Mouse (Mus musculus) neural tube, embryonic 10.5 days (tissue): Measurements from ENCODE around the gene Shkbp1.

Experiments
- DNase-seq: peaks from one replicate; pipeline ENCODE4 v3.0.0-alpha.2; 2017; ENCODE audit warnings: low spot score; ENCODE audit errors: extremely low spot score

Shkbp1 gene

DNA sequence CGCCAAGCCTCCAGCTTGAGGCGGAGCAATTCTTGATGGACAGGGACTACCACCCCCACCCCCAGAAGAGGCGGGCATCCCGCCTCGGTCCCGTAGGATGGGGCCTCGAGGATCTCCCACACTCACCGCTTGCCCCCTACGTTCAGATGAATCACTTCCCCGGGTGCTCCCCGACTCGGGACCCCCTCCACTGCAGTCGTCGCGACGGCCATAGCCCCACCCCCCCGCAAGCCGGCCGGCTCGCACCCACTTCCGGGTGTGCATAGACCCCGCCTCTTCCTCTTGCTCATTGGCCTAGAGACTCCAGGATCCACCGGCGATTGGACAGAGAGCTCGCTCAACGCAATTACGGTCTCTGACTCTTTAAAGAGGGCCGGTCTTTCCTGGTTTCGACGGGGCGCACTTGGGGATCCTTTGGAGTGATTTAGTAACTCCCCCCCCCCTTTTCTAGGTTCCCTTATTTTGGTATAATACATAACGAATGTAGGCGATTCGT, at the start of gene Shkbp1:
TSS of gene Shkbp1 (minus strand) at position 275 of the 496 bp plus-strand sequence.
- DNase-seq, result peak; percentile 87

DNA sequence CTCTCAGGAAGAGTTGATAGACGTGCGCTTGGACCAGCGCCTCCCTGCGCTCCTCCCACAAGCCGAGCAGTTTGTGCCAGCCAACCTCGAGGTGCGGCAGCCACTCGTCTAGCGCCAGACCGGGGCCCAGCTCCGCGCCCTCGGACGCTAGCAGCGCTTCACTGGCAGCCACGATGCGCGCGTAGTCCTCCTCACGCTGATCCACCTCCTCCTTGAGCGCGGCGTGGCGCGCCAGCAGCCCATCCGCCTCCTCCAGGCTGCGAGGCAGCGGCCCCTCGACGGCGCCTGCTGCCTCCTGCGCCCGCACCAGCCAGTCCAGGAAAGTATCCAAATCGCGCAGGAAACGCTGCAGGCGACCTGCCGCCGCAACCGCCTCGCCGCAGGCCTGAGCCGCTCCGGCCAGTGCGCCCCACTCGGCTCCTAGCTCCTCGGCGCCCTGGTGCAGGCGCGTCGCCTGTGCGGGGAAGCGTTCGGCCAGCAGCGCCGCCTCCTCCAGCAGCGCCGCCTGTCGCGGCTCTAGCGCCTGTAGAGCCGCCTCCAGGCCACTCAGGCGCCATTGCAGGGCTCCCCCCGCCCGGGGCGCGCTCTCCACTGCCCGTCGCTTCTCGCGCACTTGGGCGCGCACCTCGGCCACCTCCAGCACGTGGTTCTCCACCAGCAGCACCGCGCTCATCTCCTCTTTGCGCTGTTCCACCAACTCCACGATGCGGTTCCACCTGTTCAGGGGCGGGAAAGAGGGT, 48.6 kb upstream of the Shkbp1 start:
- no peak for DNase-seq

DNA sequence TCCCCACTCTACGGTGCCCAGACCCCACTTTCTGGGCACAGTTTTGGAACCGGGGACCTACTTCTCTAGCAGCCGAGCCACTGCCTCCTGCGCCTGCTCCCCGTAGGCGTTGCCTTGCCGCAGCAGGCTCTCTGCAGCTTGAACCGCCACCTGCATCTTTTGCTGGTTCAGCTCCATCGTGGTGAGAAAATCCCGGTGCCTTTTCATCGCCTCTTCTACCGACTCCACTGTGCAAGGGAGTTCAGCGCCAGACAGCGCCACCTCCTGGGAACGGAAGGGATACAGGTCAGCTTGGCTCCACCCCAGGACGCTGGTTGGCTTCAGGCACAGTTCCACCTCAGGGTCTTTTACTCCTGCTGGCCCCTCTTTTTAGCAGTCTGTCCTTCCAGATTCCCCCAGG, 46.9 kb upstream of the Shkbp1 start:
- peak; percentile 61 for DNase-seq

DNA sequence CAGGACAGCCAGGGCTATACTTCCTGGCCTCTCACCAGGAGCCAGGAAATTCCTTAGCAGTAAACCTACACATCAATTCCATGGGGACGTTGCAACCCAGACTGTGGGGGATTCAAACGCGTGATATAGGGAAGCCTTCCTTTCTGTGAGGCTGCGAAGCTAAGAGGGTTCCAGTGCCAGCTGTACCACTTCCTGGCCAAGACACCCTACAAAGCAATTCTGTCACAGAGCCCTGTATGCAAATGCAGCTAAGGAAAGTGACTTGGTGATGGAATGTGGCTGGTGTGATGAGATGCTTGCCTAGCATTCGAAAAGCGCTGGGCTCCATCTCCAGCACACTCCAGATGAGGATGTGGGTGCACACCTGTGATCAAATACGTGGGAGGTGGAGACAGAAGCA, 44.7 kb upstream of the Shkbp1 start:
- no peak for DNase-seq

DNA sequence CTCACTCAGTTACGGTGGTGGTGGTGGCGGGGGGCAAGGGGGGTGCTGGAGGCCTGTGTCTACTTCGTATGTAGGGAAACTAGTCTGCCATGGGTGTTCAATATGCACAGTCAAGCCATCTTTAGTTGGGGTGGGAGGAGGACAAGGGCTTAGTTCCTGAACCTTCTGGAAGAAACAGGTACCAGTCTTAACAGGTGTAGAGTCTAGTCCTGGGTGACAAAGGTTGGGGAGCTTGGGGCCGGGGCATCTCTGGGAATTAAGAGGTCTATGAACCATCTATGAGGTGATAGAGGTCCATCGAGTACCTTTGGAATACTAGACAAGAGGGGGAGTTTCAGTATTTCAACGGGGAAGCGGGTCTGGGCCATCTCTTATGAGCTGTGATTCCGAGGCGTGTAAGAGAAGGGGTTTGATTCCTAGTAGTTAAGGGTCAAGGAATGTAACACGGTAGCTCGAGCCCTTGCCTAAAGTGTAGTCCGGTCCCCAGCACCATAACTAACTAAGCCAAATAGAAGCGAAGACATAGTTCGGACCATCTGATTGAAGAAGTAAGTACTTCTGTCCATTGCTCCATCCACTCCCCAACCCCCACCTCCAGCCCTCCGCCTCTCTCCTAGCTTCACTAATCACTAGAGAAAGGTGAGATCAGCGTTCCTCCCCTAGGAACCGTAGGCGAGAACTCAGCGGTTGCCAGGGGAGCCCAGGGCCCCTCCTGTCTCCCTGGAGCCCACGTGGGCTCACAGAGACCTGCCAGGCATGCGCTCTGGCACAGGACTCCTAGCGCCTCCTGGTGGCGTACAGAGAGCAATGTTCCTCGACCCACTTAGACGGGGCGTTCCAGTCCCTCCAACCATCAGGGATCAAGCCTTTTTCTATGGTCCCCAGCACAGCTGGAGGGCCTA, 41.5 kb upstream of the Shkbp1 start:
- DNase-seq, result no peak

DNA sequence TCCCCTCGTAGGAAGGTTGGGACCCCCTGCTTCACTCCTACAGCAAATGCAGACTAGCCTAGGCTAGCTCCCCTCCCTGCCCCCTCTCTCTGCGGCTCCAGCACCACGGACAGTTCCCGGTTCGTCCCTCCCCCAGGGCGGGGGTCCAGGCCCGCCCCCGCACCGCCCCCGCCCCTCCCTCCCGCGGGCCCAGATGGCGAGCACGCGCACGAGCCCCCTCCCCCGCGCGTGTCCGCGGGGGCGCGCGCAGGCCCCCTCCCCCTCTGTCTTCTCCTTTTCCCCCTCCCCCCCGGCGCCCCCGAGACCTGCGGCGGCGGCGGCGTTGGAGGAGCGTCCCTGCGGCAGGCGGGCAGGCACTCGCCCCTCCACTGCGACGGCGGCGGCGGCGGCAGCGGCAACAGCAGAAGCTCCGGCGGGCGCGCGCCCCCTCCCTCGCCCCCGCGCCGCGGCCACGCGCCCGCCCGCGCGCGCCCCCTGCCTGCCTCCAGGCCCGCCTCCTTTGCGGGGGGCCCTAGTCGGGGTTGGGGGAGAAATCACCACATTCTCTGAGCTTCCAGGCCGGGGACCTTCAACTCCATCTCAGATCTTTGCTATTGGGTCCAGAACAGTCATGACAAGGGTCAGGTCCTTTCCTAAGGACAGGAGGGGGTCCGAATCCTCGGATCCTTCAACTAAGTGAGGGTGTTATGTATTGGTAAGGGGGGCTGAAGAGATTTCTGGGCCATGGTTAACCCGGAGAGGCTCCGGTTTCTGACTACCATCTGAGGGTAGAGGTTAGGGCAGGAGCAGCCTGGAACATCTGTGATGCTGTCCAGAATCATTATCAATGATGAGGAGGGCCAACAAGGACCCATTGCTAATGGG, 40.6 kb upstream of the Shkbp1 start:
- DNase-seq, result peak; percentile 57

DNA sequence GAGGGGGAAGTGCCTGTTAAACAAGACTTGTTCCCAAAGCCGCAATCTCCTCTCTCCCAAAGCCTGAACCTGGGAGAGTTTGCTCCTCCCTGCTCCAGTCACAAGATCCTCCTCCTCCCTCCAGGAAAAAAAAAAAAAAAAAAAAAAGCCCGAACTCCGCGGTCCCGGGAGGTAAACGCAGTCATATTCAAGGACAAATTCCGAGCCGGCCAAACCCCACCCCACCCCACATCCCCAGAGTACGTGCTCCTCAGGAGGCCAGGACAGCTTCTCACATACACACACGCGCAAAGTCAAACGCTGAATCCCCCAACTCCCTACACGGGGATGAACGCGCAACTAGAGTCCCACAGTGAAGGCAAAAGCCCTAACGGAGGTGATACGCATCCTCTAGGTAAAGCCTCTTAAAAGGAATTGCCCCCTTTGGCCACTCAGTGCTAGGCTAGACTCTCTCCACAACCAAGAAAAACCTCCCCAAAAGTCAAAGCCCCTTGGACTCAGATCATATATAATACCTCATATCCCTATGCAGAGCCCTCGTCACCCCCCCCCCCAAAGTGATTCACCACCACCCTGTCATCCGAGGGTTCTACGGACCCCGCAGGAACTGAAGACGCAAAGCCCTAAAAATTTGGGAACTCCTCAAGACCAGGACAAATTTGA, 39.8 kb upstream of the Shkbp1 start:
- DNase-seq, result no peak

DNA sequence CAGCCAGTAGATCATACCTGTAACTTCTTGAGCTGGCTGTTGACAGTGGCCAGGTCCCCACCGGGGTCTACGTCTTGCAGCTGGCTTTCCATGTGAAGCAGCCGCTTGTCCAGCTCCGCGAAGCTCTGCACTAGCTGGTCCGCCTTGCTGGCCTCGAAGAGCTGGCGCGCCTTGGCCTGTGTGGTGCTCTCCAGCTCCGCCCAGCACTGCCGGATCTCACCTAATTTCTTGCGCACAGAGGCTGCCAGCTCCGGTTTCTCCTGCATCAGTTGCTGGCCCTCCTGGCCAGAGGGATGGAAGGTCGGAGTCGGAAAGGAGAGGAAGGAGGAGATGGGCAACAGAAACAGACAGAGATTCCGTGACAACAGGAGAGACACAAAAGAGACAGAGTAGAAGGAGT, 35.6 kb upstream of the Shkbp1 start:
- DNase-seq, result no peak

DNA sequence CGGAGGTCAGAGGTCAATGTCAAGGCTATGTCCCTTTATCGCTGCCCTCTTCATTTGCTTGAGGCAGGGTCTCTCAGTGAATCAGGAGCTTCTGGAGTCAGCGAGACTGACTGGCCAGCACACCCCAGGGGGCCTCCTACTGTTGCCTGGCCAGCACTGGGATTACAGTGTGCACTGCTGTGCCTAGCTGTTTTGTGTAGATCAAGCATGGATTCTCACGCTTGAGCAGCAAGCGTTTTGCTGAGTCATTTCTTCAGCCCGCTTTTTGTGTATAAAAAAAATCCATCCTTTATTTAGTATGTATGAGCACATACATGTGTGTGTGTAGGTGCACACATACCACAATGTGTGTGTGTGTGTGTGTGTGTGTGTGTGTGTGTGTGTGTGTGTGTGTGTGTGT, 33.4 kb upstream of the Shkbp1 start:
- DNase-seq, result no peak

DNA sequence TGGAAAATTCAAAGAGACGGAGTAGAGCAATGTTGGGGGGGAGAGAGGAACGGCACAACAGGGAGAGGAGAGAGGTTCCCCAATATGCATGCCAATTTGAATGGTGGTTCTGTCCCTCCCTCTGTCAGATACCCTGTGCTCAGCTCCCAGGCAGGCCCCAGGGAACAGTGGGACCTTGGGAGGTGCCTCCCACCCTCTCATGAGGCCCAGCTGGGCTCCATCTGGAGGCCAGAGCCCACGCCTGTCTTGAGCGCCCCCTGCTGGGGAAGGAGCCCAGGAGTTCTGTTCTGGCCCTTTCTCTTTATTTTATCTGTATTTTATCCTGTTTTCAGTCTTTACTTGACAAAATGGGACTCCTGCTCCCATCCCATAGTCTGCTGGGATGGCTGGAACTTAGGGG, 28.9 kb upstream of the Shkbp1 start:
- DNase-seq, result no peak

DNA sequence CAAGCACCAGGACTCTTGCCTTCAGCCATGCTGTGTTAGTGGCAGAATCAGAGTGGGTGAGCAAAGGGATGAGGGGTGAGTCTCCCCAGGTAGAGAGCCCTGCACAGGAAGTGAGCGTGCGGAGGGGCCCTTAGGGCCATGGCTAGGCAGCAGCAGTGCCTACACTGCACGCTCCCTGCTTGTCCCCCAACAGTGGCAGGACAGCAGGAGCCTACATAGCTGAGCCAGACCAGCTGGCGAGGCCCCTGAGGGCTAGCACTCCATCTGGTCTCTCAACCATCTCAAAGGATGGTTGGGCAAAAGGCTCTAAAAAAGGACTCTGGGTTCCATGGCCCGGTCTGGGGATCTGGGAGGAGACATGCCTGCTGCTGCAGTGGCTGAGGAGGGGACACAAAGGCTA, 28.3 kb upstream of the Shkbp1 start:
- no peak for DNase-seq

DNA sequence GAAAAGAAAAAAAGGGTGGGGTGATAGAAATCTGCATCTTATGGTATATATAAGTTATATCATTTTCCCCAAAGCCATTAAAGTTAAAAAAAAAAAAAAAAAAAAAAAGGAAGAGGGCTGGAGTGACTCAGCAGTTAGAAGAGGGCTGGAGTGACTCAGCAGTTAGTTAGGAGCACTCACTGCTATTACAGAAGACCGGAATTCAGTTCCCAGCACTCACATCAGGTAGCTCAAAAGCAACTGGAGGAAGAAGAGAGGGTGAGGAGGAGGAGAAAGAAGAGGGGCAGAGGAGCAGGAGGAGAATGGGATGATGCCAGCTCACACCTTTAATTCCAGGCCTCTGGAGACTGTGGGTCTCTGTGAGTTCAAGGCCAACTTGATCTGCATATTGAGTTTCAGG, 27.4 kb upstream of the Shkbp1 start:
- no peak for DNase-seq

DNA sequence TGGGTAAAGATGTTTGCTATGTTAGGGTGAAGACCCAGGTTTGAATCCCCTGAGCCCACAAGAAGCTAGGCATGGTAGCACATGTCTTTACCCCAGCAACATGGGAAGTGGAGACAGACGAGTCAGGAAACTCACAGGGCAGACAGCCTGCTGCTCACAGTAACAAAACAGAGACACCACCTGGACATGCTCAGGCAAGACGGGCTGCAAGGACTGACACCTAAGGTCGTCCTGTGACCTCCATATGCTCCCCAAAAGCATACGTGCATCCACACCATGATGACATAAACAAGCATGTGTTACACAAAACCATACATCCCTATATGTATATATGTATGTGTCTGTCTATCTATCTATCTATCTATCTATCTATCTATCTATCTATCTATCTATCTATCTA, 25.7 kb upstream of the Shkbp1 start:
- DNase-seq, result no peak

DNA sequence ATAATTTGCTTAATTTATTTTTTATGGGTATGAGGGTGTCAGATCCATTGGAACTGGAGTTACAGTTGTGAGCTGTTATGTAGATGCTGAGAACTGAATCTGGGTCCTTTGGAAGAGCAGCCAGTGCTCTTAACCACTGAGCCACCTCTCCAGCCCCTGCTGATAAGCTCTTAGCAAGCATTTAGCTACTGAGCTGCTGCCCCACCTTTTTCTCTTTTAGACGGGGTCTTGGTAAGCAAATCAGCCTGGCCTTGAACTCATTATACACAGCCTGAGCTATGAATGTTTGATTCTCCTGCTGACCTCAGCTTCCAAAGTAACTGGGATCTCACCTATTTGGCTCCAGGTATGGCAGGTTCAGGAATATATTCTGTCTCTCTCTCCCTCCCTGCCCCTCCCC, 25.2 kb upstream of the Shkbp1 start:
- no peak for DNase-seq

DNA sequence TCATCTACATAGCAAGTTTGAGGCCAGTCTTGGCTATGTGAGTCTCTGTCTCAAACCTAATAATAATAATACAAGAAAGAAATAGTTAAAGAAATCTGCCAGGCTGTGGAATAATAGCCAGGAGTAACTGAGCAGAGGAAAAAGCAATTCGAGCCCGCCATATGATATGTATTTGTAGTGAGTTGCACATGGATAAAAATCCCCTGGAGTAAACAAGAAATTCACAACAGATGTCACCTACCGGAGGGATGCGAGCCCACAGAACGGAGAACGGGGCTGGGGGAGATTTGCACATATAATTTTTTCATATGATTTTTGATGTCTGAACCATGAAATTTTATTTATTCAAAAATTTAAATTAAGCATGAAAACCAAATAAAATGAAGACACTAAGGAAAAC, 24.0 kb upstream of the Shkbp1 start:
- DNase-seq, result no peak

DNA sequence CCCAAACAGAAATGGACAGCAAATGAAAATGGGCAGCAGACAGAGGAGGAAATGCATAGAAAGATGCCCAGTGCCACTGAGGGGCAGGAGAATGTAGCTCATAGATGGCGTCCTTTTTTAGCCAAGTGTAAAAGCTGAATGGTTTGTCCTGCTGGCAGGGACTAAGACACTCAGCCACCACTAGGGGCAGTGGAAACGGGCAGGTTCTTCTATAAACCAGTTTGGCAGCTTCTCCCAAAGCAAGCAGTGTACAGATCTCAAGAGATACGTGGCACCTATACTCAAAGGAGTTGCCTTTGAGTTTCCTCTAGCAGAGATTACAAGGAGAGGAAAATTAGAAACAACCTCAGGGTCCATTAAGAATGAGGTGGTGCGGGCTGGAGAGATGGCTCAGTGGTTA, 22.6 kb upstream of the Shkbp1 start:
- DNase-seq, result no peak

DNA sequence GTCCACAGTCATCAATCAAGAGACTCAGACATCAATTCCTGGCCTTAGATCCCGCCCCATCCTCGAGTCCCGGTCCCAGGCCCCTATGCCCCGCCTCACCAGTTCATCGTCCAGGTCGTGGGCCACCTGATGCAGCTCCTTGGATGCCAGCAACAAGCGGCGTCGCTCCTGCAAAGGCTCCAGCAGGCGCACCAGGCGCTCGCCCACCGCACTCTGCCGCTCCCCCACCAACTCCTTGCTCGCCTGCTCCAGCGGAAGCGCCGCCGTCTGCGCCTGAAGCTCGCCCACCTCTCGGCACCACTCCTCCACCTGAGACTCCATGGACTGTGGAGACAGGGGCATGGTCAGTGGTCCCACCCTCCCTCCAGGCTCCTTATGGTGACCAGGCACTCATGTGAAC, 19.5 kb upstream of the Shkbp1 start:
- no peak for DNase-seq

DNA sequence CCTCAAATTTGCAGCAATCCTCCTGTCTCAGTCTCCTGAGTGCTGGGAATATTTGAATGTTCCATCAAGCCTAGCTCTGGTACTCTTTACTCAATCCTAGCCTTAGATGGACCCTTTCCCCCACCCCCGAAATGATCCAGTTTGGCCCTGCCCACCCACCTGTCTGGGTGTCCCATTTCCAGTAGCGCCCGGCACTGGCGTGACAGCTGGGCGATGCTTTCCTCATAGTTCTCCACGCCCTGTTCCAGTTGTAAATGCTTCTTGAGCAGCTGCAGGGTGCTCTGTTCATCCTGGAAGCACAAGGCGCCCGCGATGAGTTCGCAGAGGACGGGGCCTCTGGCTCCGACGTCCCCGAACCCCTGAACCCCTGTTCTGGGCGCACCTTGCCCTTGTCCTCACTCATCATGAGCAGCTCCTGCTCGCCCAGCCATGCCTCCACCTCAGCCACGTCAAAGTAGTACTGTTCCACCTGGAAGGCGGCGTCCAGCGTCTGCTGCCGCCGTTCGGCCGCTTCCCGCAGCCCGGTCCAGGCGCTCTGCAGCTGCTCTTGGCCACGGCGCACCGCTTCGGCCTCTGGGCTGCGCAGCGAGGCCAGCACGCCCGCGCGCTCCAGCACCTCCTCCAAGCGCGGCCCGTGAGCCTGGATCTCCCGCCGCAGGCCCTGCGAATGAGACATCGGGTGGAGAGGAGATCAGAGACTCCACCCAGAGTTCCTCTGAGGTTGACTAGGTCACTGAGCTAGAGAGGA, 16.1 kb upstream of the Shkbp1 start:
- peak; percentile 48 for DNase-seq

DNA sequence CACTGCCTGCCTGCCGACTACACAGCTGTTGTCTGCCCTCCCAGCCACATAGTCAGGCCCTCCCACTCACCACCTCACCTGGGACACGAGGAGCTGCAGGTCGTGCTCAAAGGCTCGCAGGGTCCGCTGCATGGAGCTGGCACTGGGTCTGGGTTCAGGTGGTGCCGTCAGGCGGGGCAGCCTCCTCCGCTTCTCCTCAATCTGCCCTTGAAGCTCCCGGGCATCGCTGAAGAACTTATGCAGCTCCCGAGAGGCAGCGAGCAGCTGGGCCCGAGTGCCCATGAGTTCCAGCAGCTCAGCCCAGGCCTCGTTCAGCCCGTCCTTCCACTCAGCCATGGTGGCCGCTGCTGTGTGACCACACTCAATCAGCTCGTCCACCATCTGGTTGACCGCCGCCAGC, 13.3 kb upstream of the Shkbp1 start:
- no peak for DNase-seq

DNA sequence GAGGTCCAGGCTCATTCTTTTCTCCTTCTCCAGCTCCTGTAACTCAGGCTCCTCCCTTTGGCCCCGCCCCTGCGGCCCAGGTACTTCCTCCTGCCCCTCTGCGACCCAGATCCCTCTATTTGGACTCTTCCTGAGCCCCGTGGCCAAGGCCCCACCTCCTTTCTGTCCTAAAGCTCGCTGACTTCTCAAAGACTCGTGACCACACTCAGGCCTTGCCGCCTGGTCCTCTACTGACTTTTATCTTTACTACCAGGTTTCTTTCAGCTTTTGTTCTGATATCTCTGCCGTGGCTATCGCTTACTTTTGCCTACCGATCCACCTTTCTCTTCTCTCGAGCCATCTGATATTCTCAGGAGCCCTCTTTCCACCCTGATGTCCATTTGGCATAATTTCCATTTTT, 12.2 kb upstream of the Shkbp1 start:
- DNase-seq, result no peak
